Mouse (Mus musculus) cerebellum, postnatal 14 days (tissue): ENCODE results near the gene Lrrc20.

Source experiments
- DNase-seq, 2 experiments: peaks; one replicate each; pipeline ENCODE4 v3.0.0; 2021; ENCODE audit warnings: mixed read lengths in 2 of 2

Gene Lrrc20

DNA sequence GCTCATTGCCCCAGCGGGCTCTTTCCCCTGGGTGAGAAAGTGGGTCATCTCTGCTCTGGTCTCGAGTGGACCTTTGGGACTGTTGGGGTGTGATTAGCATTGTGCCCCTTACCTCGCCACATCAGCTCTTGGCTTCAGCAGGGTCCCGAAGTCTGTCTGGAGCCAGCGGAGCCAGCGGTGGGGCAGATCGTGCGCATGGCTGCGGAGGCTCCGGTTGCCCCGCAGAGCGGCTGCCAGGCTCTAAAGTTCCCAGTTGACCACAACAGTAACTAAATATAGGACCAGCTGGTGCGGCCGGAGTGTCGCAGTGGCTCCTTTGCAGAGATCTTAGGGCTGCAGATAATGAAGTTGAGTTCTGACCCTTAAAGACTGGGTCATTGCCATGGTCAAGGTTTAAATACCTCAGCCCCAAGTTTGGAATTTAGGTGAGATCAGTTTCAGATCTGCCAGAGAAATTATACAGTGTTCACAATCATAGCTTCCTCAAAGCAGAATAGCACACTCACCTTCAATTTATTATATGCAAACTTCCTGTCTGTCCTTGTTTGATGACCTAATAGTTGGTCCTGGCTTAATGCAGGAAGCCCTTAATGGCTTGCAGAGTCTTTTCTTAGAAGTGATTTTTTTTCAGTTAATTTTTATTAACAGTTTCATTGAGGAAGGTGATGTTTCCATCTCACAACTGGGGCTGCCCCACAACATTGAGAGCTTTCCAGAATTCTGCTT is 1.0 kb downstream of the Lrrc20 start:
- DNase-seq, result peak in 1 of 2 experiments; percentile 27

DNA sequence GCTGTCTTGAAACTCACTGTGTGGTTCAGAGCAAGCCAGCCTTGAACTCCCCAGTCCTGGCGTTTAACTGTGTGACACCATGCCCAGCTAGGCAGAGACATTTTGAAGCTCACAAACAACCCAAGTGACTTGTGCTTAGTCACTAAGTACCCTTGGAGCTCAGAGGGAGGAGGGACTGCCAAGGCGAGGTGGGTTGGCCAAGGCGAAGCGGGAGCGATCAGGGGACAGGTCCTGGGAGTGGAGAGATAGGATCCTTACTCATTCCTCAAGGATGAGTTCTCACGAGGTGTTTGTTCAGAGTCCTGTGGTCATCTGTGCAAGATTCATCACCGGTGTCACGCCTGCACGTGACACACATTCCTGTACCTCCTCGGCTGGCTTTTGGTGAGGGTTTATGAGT is 3.9 kb downstream of the Lrrc20 start:
- no peak for DNase-seq

DNA sequence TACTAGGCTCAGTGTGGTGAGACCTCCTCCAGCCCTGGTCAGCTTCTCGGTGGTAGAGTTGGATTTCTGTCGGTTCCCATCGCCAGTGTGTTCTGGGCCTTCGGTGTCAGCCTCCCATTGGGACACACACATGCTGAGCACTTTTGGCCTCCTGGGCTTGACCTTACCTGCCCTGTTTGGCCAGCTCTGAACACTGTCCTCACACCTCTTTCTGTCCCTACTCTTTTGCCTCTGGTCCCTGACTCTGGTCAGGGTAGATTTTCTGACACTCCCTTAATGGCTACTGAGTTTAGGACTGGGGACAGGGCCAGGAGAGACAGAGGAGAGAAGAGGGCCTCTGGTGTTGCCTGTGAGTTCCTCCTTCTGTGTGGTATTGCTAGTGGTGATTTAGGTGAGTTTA is 4.3 kb downstream of the Lrrc20 start:
- no peak for DNase-seq

- no peak for DNase-seq
These were observed 4.9 kb downstream of the Lrrc20 start for GRCm38 (mm10) chr10:61480488-61480887.

DNA sequence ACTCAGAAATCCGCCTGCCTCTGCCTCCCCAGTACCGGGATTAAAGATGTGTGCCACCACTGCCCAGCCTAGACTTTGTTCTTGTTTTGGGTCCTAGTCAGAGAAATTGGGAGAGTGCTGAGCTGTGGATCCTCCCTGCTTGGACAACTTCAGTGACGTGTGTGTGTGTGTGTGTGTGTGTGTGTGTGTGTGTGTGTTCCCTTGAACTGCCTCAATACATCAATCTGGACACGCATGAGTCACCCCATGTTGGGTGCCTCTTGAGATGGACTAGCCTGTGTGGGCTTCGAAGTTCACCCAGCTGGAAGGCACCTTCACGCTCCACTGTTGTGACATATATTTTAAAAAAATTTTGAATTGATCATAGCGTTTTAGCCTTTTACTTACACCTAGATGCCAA is 7.2 kb downstream of the Lrrc20 start:
- no peak for DNase-seq

DNA sequence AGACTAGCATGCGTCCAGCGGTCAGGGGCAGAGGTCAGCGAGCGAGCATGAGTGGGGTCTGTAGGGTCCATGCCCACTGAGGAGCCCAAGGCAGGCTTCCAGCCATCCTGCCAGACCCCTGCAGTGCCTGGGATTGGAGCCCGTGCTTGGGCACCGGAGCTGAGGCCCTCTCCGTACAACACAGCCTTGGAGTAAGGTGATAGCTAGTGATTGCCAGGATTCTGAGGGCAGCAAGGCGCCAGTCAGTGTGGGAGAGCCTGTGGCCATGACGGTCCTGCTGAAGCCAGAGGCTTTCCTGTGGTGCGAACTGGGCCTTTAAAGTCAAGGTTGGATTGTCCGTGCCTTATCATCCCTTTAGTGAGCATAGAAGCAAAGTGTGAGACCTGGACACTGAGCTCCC is 9.2 kb downstream of the Lrrc20 start:
- peak; percentile 30 to 33 for DNase-seq

DNA sequence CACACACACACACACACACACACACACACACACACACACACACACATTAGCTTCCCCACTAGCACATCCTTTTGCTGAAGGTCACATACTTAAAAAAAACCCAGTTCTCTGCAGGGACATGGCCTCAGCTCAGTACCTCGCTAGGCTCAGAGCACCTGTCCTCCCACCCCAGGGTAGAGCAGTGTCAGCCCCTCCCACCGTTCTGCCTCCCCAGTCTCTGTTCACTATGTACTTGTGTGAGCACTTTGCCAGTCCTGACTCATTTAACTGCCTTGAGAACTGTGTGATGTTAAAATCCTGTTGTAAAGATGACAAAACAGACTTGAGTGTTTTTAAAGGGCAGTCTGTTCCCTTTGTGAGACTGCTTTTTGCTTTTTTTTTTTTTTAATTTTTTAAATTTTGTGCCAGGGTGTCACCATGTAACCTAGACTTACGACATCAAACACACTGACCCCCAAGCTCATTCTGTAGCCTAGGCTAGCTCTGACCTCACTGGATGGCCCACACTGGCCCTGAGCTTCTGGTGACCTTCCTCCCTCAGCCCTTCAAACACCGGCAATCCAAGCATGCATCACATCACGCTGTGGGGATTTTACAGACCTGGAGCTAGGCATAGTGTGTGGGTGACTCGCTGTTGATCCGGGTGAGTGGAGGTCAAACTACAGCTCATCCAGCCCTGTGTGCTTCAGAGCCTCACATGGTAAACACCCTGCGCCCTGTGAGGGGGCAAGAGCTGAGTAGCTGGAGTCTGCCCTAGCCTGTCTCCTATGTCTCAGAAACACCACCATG is 11.1 kb downstream of the Lrrc20 start:
- DNase-seq, result no peak

DNA sequence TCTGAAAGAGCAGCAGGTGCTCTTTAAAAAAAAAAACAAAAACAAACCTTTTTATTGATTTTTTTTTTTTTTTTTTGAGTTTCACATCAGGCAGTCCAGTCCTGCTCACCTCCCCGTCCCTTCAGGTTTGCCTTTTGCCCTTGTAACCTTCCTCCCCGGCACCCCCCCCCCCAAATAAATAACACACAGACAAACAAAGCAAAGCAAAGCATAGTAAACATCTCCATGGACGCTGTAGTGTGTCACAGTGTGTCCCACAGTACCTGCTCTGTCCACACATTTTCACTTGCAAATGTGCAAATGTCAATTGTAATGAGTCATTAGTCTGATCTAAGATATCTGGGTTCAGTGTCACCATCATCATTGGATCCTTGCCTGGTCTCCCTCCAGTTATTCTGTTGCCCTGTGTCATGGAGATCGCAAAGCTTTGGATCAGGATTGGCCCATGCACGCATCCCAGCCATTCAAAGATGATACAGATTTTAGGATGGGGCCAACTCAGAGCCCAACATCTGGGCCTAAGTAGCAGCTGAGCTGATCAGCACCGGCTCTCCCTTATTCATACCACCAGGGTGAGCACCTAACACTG is 13.0 kb downstream of the Lrrc20 start:
- DNase-seq, result no peak

- no peak for DNase-seq
These were observed 16.0 kb downstream of the Lrrc20 start for GRCm38 (mm10) chr10:61491573-61491972.

- DNase-seq, result peak; percentile 84 to 92
These were observed 16.4 kb downstream of the Lrrc20 start for GRCm38 (mm10) chr10:61492040-61492439.

GRCm38 (mm10) chr10:61495461-61495860 is 19.9 kb downstream of the Lrrc20 start:
- DNase-seq, result no peak

DNA sequence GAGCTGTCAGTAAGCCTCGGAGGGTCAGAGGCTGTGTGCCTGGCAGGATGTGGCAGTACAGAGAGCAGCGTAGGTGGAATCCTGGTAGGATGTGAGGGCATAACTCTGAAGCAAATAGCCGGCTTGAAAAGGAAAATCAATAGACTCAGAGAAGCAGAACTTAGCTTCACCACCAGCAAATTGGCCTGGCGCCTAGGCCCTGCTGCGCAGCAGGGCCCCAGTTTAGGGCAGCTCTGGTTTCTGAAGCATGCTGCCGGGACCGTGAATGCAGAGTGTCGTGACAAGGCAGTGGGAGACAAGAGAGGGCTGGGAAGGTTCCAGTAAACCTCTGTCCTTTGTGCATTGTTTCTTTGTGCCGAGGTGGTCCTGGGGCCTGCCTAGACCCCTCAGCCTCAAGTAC is 20.6 kb downstream of the Lrrc20 start:
- peak; percentile 34 to 52 for DNase-seq

DNA sequence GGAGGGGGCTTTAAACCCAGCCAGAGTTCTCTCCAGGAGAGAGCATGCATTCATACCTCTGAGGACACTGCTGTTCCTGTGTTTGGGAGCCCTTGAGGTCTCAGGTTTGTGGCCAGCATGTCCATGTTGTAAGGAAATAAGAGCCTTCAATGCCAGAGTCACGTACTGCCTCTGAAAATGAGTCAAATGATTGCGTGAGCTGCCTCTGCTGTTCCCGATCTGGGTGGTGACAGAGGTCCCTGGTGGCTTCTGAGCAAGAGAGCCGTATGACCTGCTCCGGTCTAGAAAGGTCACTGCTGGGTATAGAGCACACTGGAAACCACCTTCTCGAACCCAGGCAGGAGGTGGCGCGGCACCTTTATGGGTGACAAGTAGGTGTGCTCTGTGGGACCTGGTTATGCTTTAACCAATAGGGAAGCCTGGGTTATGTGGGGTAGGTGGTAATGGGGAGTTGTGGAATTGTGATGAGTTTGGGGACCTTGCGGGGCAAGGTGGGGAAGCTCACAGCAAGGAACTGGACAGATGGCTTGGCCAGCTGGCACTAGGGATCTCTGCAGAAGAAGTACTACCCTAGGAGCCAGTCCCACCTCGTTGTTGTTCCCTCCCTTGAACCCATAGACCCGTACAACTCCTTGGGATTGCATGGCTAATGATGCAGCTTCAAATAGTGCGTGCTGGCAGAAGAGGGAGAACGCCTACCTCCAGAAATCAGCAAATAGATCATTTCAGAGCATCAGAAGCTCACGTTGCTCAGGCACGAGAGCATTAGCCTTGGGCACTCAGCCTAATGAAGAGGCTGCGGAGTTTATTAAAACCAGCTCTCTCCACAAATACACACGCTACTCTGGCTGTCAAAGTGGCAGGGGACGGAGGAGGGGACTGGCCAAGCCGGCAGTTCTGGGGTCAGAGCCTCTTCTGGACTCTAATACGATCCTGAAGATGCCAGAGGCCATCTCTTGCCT is 24.2 kb downstream of the Lrrc20 start:
- peak in 1 of 2 experiments; percentile 31 for DNase-seq

GRCm38 (mm10) chr10:61500756-61501155 is 25.2 kb downstream of the Lrrc20 start:
- DNase-seq, result no peak

DNA sequence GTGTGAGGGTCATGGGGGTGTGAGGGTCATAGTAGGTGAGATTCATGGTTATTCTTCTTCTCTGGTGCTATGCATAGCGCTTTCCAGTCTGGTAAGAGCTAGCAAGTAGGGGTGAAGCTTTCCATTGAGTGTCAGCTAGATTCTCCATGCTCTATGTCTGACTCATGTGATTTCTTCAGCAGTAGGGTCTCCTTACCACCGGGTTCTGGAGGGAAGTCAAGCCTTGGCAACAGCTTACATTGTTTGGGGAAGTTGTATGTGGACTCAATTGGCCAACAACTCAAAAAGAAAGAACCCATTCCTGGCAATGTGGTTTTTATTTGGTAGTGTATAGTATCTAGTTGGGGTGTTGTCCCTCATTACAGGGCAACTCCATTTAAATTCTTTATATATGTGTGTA is 28.5 kb downstream of the Lrrc20 start:
- no peak for DNase-seq

DNA sequence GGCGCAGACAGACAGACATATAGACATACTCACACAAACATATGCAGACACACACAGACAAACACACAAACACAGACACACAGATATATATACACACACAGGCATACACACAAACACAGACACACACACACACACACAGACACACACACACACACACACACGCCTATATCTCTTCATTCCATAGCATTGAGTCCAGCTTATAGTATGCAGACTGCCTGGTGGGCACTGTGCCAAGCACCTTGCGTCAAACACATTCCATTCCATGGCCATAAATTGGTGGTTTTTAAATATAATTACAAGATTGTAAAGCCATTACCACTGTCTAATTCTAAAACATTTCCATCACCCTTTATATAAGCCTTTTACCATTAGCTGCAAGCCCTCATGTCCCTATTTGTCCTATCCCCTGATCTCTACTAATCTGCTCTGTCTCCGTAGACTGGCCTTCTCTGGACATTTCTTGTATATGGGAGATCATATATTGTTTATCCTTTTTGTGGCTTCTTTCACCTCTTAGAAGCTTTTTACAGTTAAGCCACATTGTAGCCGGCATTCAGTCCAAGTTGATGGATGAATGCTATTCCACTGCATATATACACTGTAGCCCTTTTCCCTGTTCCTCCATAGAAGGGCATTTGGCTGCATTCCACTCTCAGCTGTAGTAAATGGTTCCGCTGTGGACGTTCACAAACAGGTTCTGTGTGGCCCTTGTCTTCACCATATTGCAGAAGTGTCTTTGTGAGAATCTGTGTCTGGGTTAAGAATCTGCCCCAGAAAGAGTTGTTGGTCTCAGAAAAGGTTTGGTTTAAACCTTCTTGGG is 31.0 kb downstream of the Lrrc20 start:
- DNase-seq, result no peak

- no peak for DNase-seq
These were observed 34.3 kb downstream of the Lrrc20 start for GRCm38 (mm10) chr10:61509873-61510272.

GRCm38 (mm10) chr10:61510809-61511208 is 35.2 kb downstream of the Lrrc20 start:
- no peak for DNase-seq

DNA sequence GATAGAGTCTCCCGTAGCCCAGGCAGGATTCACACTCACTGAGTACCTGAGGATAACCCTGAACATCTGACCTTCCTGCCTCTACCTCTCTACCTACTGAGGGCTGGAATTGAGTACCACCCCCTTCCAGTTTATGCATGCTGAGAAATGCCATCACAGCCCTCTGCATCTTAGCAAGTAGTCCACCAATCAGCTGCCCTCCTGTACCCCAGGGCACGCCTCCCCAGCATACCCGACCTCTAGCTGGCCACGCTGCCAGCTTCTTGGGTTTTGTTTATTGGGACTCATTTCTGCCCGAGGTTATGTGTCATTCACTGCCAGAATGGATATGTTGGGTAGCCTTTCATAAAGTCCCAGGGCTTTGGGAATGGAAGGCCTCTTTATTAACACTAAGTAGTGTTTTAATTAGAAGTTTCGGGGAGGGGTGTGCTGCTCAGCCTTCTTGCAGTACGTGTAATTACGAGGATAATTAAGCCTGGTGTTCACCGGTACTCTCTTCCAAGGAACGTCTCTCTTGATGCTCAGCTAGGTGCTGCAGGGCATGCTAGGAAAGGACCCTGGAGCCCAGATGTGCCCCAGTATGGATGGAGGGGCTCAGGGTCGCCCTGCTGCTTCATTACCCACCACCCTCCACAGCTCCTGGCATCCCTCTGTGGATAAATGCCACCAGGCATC is 36.8 kb downstream of the Lrrc20 start:
- DNase-seq, result no peak

- DNase-seq, result no peak
These were observed 41.3 kb downstream of the Lrrc20 start for GRCm38 (mm10) chr10:61516866-61517265.
